ENCODE assay signal across 11 mouse cellular contexts in genomic region chr1:152280014-152280413, GRCm38 (mm10).
DNase-seq lines count a peak whose midpoint lies in the region; ATAC-seq and TF ChIP-seq lines count a peak whose summit lies in the region.
"Had no signal": no experiment of that assay in that cellular context is flagged by ENCODE, and none has a peak within 500 bp of the region (broad histone marks: within the 10 kb centered on the region; RNA-seq: fewer than 3 reads in every experiment).

No protein-coding gene starts in this region.

- no peaks in the 10 kb centered on the region for H3K27me3 ChIP-seq in intestine, postnatal 0 days (replicated peaks; ENCODE audit: control insufficient read depth, insufficient read depth, low read length)
- no peaks in the 10 kb centered on the region for H3K27me3 ChIP-seq in intestine, embryonic 15.5 days (replicated peaks)
- H3K27me3 ChIP-seq: lung, embryonic 15.5 days had no signal

- no peak overlapping the region for H3K27ac ChIP-seq in intestine, postnatal 0 days (ENCODE audit: low read depth, low read length)
- no peak overlapping the region for H3K27ac ChIP-seq in intestine, embryonic 15.5 days
- H3K27ac ChIP-seq: forebrain, embryonic 10.5 days; lung, embryonic 15.5 days had no signal

- no peaks in the 10 kb centered on the region for H3K9me3 ChIP-seq in intestine, postnatal 0 days (ENCODE audit: control insufficient read depth)
- no peaks in the 10 kb centered on the region for H3K9me3 ChIP-seq in intestine, embryonic 15.5 days
- H3K9me3 ChIP-seq: lung, embryonic 15.5 days had no signal

- H3K4me3 ChIP-seq in intestine, postnatal 0 days (ENCODE audit: low read depth, low read length): no peak overlapping the region
- H3K4me3 ChIP-seq in intestine, embryonic 15.5 days (replicated peaks): no peak overlapping the region
- H3K4me3 ChIP-seq: forebrain, embryonic 10.5 days; lung, embryonic 15.5 days had no signal

- H3K36me3 ChIP-seq in intestine, postnatal 0 days (ENCODE audit: control insufficient read depth, insufficient read depth): no peaks in the 10 kb centered on the region
- H3K36me3 ChIP-seq in intestine, embryonic 15.5 days: no peaks in the 10 kb centered on the region
- H3K36me3 ChIP-seq: forebrain, embryonic 10.5 days; lung, embryonic 15.5 days had no signal

- TF ChIP-seq CTCF in intestine, postnatal 0 days (IDR thresholded peaks at IDR 0.05; ENCODE audit: low read depth): peak; percentile 65

- H3K9ac ChIP-seq in intestine, postnatal 0 days (ENCODE audit: low read depth, low read length): no peak overlapping the region
- no peak overlapping the region for H3K9ac ChIP-seq in intestine, embryonic 15.5 days
- H3K9ac ChIP-seq: lung, embryonic 15.5 days had no signal

- H3K4me1 ChIP-seq in intestine, postnatal 0 days (replicated peaks; ENCODE audit: control insufficient read depth, insufficient read depth, low read length): no peaks in the 10 kb centered on the region
- H3K4me1 ChIP-seq in intestine, embryonic 15.5 days (replicated peaks): no peaks in the 10 kb centered on the region
- H3K4me1 ChIP-seq: forebrain, embryonic 10.5 days; lung, embryonic 15.5 days had no signal

- peak; percentile 14 for DNase-seq in thymus, postnatal 14 days
- no peak for DNase-seq in thymus, postnatal 25 days
- peak; percentile 4 for DNase-seq in adipocyte (ENCODE audit: low spot score)
- DNase-seq in testis, postnatal 14 days (ENCODE audit: low spot score): peak; percentile 33
- no peak for DNase-seq in right cerebral cortex, postnatal 25 days
- no peak for DNase-seq in lung, postnatal 4 days
- DNase-seq: adrenal gland, postnatal 36 days had no signal

- no peak overlapping the region for H3K4me2 ChIP-seq in intestine, postnatal 0 days (replicated peaks; ENCODE audit: low read depth)
- H3K4me2 ChIP-seq in intestine, embryonic 15.5 days (replicated peaks): no peak overlapping the region
- H3K4me2 ChIP-seq: lung, embryonic 15.5 days had no signal

- no peak for ATAC-seq in intestine, postnatal 0 days
- no peak for ATAC-seq in intestine, embryonic 15.5 days

- 40% methylated on average over 1 of the region's 1 CpGs for WGBS in intestine, postnatal 0 days
- WGBS in intestine, embryonic 15.5 days: 46% methylated on average over 1 of the region's 1 CpGs

Comparison
In these comparisons a context has a peak if more than half of its experiments do, and no peak if none do; other contexts are left out.
1. DNase-seq: peak in thymus, postnatal 14 days (single experiment), adipocyte (single experiment) and testis, postnatal 14 days (single experiment); none in thymus, postnatal 25 days (single experiment), right cerebral cortex, postnatal 25 days (single experiment) and lung, postnatal 4 days (0 of 2).